Mouse (Mus musculus) kidney, adult 18-20 months (tissue): ENCODE results near the gene Gm21304.
"Not testable (repeated sequence)": the region's sequence is repeated elsewhere in the genome, so short reads cannot be mapped to it uniquely, and the experiment has no call there.

Experiments used
- DNase-seq: peaks from one replicate; pipeline ENCODE4 v3.0.0; 2021

Gm21304 gene

DNA sequence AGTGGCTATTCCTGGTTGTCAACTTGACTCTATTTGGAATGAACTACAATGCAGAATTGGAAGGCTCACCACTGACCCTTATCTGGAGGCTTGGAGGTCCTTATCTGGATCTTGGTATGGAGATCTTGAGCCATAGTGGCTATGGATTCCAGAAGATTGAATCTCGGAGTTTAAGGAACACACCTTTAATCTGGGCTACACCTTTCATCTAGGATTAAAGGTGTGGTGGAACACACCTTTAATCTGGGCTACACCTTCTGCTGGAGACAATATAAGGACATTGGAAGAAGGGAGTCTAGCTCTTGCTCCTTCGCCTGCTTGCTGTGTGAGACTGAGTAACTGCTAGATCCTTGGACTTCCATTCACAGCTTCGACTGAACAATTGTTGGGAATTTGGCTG lies at the start of gene Gm21304:
TSS of gene Gm21304 (plus strand) at position 301 of the 400 bp plus-strand sequence.
- DNase-seq = not testable (repeated sequence)

DNA sequence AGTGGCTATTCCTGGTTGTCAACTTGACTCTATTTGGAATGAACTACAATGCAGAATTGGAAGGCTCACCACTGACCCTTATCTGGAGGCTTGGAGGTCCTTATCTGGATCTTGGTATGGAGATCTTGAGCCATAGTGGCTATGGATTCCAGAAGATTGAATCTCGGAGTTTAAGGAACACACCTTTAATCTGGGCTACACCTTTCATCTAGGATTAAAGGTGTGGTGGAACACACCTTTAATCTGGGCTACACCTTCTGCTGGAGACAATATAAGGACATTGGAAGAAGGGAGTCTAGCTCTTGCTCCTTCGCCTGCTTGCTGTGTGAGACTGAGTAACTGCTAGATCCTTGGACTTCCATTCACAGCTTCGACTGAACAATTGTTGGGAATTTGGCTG lies 25.6 kb upstream of the Gm21304 start, which contains the start of gene Gm21293:
TSS of gene Gm21293 (plus strand) at position 301 of the 400 bp plus-strand sequence.
- DNase-seq = not testable (repeated sequence)

DNA sequence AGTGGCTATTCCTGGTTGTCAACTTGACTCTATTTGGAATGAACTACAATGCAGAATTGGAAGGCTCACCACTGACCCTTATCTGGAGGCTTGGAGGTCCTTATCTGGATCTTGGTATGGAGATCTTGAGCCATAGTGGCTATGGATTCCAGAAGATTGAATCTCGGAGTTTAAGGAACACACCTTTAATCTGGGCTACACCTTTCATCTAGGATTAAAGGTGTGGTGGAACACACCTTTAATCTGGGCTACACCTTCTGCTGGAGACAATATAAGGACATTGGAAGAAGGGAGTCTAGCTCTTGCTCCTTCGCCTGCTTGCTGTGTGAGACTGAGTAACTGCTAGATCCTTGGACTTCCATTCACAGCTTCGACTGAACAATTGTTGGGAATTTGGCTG lies 17.1 kb upstream of the Gm21304 start, which contains the start of gene Gm6763:
TSS of gene Gm6763 (plus strand) at position 301 of the 400 bp plus-strand sequence.
- DNase-seq = not testable (repeated sequence)

DNA sequence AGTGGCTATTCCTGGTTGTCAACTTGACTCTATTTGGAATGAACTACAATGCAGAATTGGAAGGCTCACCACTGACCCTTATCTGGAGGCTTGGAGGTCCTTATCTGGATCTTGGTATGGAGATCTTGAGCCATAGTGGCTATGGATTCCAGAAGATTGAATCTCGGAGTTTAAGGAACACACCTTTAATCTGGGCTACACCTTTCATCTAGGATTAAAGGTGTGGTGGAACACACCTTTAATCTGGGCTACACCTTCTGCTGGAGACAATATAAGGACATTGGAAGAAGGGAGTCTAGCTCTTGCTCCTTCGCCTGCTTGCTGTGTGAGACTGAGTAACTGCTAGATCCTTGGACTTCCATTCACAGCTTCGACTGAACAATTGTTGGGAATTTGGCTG lies 8.6 kb upstream of the Gm21304 start, which contains the start of gene Gm8764:
TSS of gene Gm8764 (plus strand) at position 301 of the 400 bp plus-strand sequence.
- not testable (repeated sequence) for DNase-seq

DNA sequence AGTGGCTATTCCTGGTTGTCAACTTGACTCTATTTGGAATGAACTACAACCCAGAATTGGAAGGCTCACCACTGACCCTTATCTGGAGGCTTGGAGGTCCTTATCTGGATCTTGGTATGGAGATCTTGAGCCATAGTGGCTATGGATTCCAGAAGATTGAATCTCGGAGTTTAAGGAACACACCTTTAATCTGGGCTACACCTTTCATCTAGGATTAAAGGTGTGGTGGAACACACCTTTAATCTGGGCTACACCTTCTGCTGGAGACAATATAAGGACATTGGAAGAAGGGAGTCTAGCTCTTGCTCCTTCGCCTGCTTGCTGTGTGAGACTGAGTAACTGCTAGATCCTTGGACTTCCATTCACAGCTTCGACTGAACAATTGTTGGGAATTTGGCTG lies 8.4 kb downstream of the Gm21304 start, which contains the start of gene Gm21312:
TSS of gene Gm21312 (plus strand) at position 301 of the 400 bp plus-strand sequence.
- not testable (repeated sequence) for DNase-seq

DNA sequence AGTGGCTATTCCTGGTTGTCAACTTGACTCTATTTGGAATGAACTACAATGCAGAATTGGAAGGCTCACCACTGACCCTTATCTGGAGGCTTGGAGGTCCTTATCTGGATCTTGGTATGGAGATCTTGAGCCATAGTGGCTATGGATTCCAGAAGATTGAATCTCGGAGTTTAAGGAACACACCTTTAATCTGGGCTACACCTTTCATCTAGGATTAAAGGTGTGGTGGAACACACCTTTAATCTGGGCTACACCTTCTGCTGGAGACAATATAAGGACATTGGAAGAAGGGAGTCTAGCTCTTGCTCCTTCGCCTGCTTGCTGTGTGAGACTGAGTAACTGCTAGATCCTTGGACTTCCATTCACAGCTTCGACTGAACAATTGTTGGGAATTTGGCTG lies 16.9 kb downstream of the Gm21304 start, which contains the start of gene Gm20765:
TSS of gene Gm20765 (plus strand) at position 301 of the 400 bp plus-strand sequence.
- DNase-seq = not testable (repeated sequence)

DNA sequence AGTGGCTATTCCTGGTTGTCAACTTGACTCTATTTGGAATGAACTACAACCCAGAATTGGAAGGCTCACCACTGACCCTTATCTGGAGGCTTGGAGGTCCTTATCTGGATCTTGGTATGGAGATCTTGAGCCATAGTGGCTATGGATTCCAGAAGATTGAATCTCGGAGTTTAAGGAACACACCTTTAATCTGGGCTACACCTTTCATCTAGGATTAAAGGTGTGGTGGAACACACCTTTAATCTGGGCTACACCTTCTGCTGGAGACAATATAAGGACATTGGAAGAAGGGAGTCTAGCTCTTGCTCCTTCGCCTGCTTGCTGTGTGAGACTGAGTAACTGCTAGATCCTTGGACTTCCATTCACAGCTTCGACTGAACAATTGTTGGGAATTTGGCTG lies 25.4 kb downstream of the Gm21304 start, which contains the start of gene Gm4340:
TSS of gene Gm4340 (plus strand) at position 301 of the 400 bp plus-strand sequence.
- DNase-seq = not testable (repeated sequence)

DNA sequence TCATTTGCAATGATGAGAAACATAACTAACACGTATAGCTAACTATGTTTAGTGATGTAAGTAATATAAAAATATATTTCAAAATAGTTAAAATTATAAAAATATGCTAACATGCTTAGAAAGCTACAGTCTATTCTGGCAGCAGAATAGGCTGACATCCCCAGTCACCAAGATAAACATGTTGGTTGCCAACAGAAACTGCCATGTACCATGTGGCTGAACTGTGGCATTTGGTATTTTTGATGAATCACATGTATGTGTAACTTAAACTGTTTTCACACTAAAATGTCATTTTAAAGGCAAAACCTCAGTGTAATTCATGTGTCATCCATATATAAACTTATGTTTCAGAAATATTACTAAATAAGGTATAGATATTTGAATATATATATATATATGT lies 41.3 kb downstream of the Gm21304 start:
- no peak for DNase-seq

DNA sequence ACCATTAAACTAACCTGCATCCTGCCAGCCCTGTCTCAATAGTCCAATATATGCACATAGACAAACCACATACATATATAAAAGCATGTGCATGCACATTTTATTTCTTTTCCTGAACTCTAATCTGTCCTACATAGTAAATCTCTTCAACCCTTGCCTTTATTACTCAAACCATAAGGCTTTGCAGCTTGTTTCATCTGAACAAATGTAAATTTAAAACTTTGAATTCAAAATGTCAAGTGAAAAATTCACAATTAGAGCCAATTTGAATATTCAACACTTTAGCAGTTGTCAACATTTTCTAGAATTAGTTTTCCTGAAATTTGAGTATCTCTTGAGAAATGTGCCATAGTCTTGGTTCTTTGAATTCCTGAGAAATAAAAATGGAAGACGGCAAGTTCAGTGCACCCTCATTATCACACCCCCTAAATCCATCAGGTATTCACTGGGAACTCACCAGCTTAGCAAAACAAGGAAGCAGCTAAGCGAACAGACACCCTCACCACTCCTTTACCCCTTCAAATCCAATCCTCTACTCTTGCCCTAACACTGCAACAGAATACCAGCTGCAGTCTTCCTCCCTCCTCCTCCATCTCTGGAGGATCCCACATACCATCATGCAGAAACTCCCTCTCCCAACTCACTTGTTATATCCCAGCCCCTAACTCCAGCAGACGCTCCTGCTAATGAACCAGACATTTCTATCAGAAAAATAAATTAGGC lies 42.1 kb downstream of the Gm21304 start:
- no peak for DNase-seq

DNA sequence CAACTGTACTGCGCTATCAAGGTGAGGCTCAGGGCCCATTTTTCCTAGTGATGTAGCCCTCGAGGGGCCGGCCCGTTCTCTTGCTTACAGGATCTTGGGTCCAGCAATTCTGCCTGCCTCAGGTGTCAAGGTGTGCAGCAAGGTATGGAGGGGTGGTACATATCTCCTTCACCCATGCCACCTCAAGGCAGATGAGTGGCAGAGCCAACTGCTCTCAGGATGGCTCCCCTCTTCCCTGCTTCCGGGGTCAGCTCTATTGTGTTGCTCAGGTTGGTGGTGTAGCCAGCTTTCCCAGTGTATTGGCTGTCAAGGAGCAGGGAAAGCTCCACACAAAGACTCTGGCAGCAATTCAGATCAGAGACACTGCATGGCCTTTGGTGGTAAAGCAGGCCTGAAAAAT lies 46.2 kb downstream of the Gm21304 start:
- no peak for DNase-seq
